Mouse (Mus musculus): ENCODE measurements at regions not wholly inside any gene's neighbourhood (a gene's known extent, or its start where the extent isn't known, plus 50 kb on each side); places are given as distances from the start of the nearest gene placed in this dataset.
"Not testable (repeated sequence)": the region's sequence is repeated elsewhere in the genome, so short reads cannot be mapped to it uniquely, and the experiment has no call there.

DNA sequence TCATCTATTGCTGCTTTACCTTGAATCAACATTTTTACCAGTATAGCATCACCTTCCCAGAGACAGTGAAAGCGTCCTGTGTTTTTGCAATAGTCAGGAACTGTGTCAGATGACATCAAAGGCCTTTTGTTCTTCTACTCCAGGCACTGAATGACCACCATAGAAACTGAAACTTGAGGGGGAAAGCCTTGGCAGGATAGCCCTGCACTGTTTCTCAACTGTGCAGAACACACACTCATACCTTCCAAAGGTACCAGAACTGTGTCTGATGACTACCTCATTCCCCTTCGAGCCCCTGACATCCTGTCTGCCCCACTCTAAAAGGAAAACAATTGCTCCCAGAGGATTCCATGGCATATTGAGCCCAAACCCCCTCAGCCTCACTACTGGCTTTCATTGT lies 134.3 kb downstream of the Tomm20 start:
- not testable (repeated sequence) for H3K27ac ChIP-seq (replicated peaks); H3K4me3 ChIP-seq; H3K9ac ChIP-seq (replicated peaks); H3K9me3 ChIP-seq; H3K27me3 ChIP-seq; ATAC-seq (ENCODE audit: low FRiP score, low read depth); H3K4me1 ChIP-seq; H3K36me3 ChIP-seq; H3K4me2 ChIP-seq (replicated peaks)
- 68% methylated on average over 2 of the region's 2 CpGs for WGBS

DNA sequence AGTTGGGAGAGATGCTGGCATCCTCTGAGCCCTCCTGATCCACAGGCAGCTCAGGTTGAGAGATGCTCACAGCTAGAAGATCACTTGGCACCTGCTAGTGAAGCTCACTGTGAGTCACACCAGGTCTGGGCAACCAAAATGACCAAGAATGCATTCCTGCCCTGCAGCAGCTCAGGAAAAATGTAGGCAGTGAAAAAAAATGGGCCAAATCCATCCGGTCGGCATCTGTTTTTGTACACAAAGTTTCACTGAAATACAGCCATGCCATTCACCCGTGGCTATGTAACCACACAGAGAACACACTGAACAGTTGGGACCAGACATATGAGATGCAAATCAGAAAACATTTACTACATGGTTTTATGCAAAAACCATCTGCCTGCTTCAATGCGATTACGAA lies 135.1 kb downstream of the Tomm20 start:
- no peak for ATAC-seq (ENCODE audit: low FRiP score, low read depth)
- H3K27me3 ChIP-seq: peaks cover 4% of the 10 kb centered on the region; the same call in 1 of the 2 replicates
- WGBS: 92% methylated on average over 5 of the region's 5 CpGs
- no peaks in the 10 kb centered on the region for H3K36me3 ChIP-seq
- no peak overlapping the region for H3K4me2 ChIP-seq (replicated peaks)
- no peaks in the 10 kb centered on the region for H3K4me1 ChIP-seq
- H3K9ac ChIP-seq (replicated peaks): no peak overlapping the region
- no peak overlapping the region for H3K27ac ChIP-seq (replicated peaks)
- H3K9me3 ChIP-seq: peaks cover 10% of the 10 kb centered on the region
- H3K4me3 ChIP-seq: no peak overlapping the region

DNA sequence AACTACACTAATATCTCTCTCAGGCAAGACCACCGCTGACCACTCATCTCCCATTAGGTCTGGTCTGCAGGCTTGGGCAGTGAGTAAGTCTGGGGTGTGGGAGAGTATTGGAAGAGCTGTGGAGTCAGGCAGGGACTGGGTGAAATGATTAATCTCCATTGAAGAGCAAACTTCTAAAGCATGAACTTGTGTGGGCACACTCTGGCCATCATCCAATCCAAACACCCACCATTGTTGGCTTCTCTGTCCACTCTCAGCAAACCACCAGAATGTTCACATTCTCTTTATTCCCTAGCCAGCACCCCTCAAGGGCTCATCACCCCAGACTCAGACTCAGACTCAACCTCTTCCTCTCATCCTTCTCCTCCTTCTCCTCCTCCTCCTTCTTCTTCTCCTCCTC lies 136.3 kb downstream of the Tomm20 start:
- no peaks in the 10 kb centered on the region for H3K36me3 ChIP-seq
- H3K4me1 ChIP-seq: no peaks in the 10 kb centered on the region
- peaks cover 10% of the 10 kb centered on the region for H3K9me3 ChIP-seq
- no peak for ATAC-seq (ENCODE audit: low FRiP score, low read depth)
- no peak overlapping the region for H3K4me2 ChIP-seq (replicated peaks)
- no peak overlapping the region for H3K4me3 ChIP-seq
- H3K27me3 ChIP-seq: peaks cover 4% of the 10 kb centered on the region; the same call in 1 of the 2 replicates
- 95% methylated on average over 1 of the region's 1 CpGs for WGBS
- no peak overlapping the region for H3K27ac ChIP-seq (replicated peaks)
- H3K9ac ChIP-seq (replicated peaks): no peak overlapping the region

DNA sequence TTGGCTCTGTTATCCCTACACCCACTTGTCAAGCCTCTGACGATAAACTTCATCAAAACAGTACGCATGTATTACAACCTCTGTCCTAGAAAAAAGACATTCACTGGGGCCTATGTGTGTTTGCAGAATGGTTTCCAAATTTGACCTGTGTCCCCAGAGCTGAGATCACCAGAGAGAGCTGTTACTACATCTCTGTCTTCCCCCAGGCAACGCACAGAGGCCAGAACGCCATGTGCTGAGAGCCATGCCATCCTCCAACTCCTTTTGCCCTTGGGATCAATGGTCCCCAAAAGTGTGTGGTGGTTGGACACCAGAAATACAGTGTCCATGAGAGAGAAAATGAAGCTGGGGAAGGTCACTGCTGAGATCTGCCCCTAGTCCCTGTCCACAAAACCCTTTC lies 137.1 kb downstream of the Tomm20 start:
- H3K9me3 ChIP-seq: peaks cover 8% of the 10 kb centered on the region
- H3K27ac ChIP-seq (replicated peaks): no peak overlapping the region
- WGBS: 93% methylated on average over 4 of the region's 4 CpGs
- no peak overlapping the region for H3K9ac ChIP-seq (replicated peaks)
- H3K27me3 ChIP-seq: peaks cover 4% of the 10 kb centered on the region; the same call in 1 of the 2 replicates
- H3K4me1 ChIP-seq: no peaks in the 10 kb centered on the region
- no peak overlapping the region for H3K4me3 ChIP-seq
- ATAC-seq (ENCODE audit: low FRiP score, low read depth): no peak
- no peak overlapping the region for H3K4me2 ChIP-seq (replicated peaks)
- H3K36me3 ChIP-seq: no peaks in the 10 kb centered on the region

DNA sequence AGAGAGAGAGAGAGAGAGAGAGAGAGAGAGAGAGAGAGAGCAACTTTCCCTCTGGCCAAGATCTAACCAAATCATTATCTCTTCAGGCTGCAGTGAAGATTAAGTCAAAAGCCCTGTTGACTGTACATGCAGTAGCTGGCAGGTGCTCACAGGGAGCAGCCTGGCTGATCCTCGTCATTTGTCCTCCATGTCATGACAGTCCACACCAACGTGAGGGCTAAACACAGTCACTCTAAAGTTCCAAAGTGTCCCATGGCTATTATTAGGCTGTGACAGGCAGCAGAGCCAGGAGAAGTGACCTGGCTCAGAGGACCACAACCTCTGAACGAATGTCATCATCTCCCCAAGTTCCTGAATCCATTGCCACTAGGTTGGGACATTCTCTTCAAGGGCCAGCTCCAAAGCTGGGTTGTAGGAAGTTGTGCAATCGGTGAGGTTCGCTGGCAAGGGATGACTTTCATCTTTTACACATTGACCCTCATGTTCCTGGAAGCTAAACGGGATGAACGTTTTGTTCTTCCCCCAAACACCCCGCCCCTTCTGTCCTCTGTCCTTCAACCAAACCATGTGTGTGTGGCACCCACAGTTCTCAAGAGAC lies 138.4 kb downstream of the Tomm20 start:
- H3K4me1 ChIP-seq: no peaks in the 10 kb centered on the region
- H3K27me3 ChIP-seq: peaks cover 4% of the 10 kb centered on the region; the same call in 1 of the 2 replicates
- H3K4me2 ChIP-seq (replicated peaks): no peak overlapping the region
- H3K9me3 ChIP-seq: no peaks in the 10 kb centered on the region
- H3K36me3 ChIP-seq: no peaks in the 10 kb centered on the region
- WGBS: 85% methylated on average over 8 of the region's 8 CpGs
- no peak overlapping the region for H3K27ac ChIP-seq (replicated peaks)
- no peak overlapping the region for H3K9ac ChIP-seq (replicated peaks)
- H3K4me3 ChIP-seq: no peak overlapping the region
- ATAC-seq (ENCODE audit: low FRiP score, low read depth): no peak

DNA sequence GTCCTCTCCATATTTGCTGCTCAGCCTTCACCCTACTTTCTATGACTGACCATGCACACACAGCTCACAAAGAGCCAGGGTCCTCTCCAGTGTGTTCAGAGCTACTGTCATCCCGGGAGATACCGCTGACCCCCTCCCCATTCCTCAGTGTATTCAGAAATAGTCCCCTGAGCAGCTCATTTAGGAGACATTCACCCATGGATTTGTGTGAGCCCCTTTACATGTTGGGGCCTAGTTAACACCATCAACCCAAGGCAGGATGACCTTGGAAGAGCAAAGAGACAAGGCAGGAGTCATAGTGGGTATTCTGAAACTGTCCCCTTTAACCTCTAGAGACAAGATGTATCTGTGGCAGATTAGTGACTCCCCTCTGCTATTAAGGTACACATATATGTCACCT lies 139.1 kb downstream of the Tomm20 start:
- H3K27ac ChIP-seq (replicated peaks): no peak overlapping the region
- no peak for ATAC-seq (ENCODE audit: low FRiP score, low read depth)
- no peak overlapping the region for H3K4me3 ChIP-seq
- H3K4me2 ChIP-seq (replicated peaks): no peak overlapping the region
- H3K9me3 ChIP-seq: no peaks in the 10 kb centered on the region
- H3K4me1 ChIP-seq: no peaks in the 10 kb centered on the region
- H3K27me3 ChIP-seq: peaks cover 4% of the 10 kb centered on the region; the same call in 1 of the 2 replicates
- no peaks in the 10 kb centered on the region for H3K36me3 ChIP-seq
- H3K9ac ChIP-seq (replicated peaks): no peak overlapping the region
- 93% methylated on average over 2 of the region's 2 CpGs for WGBS

DNA sequence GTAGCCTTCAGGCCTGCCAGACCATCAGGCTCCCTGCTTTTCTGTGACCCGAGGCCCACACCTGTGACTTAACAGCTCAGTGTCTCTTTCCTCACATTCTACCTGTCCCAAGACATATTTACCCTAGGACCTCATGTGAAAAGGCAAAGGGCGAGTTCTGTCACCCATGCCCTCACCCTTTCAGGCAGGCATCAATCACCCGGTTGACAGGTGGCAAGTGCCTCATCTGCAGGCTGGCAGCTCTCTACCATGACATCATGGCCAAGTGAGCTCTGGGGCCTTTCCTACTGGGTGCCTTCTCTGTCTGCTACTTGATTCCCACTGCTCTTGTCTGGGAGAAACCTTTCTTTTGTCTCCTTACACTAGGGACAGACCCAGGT lies 139.5 kb downstream of the Tomm20 start:
- Histone ChIP-seq H3K36me3 (no peaks in the 10 kb centered on the region), H3K9me3 (no peaks in the 10 kb centered on the region), H3K9ac (replicated peaks) (no peak overlapping the region), H3K27ac (replicated peaks) (no peak overlapping the region), H3K4me1 (no peaks in the 10 kb centered on the region), H3K27me3 (peaks cover 4% of the 10 kb centered on the region; the same call in 1 of the 2 replicates), H3K4me2 (replicated peaks) (no peak overlapping the region), H3K4me3 (no peak overlapping the region)
- 80% methylated on average over 3 of the region's 3 CpGs for WGBS
- ATAC-seq (ENCODE audit: low FRiP score, low read depth): no peak

DNA sequence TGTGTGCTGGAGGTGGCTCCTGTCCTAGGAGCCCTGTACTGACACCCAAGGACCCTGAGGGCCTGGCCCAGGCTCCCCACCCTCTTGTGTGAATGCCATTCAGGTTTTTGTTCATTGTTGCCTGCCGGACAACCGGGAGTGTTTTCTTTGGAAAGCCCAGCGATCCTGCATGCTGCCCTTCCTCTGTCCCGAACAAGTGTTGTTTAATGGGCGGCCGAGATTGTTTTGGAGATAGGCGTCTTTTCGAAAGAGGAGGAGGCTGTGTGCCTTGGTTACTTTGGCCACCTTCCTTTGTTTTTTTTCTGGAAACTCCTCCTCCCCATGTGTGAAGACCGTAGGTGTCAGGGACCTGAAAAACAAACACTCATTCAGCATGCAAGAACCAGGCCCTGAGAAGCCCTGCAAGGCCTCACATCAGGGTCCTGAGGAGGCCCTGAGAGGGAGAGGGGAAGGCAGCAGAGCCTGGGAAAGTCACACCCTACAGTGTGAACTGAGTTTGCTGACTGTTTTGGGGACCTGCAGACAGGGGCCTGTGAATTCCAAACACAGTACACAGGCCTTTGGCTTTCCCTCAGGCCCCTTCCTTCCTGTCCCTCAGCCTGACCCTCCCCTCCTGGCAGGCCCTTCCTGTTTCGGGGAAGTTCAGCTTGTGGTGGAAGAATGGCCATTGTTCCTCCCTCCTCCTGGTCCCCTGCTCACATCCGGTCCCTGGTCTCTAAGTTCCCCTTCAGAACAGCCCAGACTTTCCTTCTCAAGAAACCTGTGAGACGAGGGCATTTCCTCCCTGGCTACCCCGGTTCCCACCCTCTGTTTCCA lies 140.1 kb downstream of the Tomm20 start:
- H3K27ac ChIP-seq (replicated peaks): no peak overlapping the region
- 71% methylated on average over 13 of the region's 13 CpGs for WGBS
- ATAC-seq (ENCODE audit: low FRiP score, low read depth): no peak

DNA sequence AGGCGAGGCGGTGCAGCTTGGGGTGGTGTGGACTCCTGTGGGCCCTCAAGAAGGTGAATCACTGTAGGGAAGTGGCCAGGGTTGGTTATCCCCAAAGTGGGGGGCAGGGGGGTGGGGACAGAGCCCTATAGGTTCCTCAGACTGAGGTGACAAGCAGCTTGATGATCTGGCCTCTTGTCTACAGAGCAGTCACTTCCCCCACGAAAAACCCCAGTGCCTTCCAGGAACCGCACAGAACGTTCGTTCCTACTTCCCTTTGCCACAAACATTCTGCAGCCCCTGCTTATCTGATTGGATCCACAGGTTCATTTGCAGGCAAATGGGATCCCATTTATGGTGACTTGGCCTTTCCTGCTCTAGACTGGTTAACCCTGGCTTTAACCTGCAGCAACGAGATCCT lies 141.5 kb downstream of the Tomm20 start:
- Histone ChIP-seq H3K9ac (replicated peaks) (no peak overlapping the region), H3K9me3 (no peaks in the 10 kb centered on the region), H3K36me3 (no peaks in the 10 kb centered on the region), H3K27me3 (no peaks in the 10 kb centered on the region; the same call in 1 of the 2 replicates), H3K27ac (replicated peaks) (no peak overlapping the region), H3K4me2 (replicated peaks) (no peak overlapping the region), H3K4me3 (no peak overlapping the region), H3K4me1 (no peaks in the 10 kb centered on the region)
- ATAC-seq (ENCODE audit: low FRiP score, low read depth): no peak
- WGBS: 86% methylated on average over 7 of the region's 7 CpGs

More for the DNA sequence above, 140.1 kb downstream of the Tomm20 start:
- Histone ChIP-seq H3K4me2 (replicated peaks) (no peak overlapping the region), H3K27me3 (peaks cover 4% of the 10 kb centered on the region; the same call in 1 of the 2 replicates), H3K4me1 (no peaks in the 10 kb centered on the region), H3K36me3 (no peaks in the 10 kb centered on the region), H3K9ac (replicated peaks) (no peak overlapping the region), H3K9me3 (no peaks in the 10 kb centered on the region), H3K4me3 (no peak overlapping the region)

DNA sequence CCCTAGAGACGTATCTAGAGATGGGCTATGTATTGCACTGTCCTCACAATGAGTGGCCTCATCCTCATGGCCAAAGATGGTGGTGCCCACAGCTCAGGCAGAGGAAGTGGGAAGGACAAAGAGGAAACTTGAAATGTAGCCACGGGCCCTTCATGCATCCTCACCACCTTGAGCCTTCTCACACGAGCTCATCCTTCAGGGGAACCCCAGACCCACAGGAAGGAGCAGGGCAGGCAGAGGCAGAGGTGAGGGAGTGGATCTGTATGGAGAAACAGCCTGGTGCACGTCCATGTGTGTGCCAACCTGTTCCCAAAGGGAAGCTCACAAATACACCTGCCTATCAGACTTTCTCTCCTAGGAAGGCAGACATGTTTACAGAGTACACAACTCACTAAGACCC lies 143.0 kb downstream of the Tomm20 start:
- no peak for ATAC-seq (ENCODE audit: low FRiP score, low read depth)
- Histone ChIP-seq H3K27ac (replicated peaks) (no peak overlapping the region), H3K4me3 (no peak overlapping the region), H3K9ac (replicated peaks) (no peak overlapping the region), H3K27me3 (no peaks in the 10 kb centered on the region; the same call in 1 of the 2 replicates), H3K9me3 (no peaks in the 10 kb centered on the region), H3K36me3 (no peaks in the 10 kb centered on the region), H3K4me2 (replicated peaks) (no peak overlapping the region), H3K4me1 (no peaks in the 10 kb centered on the region)
- WGBS: 68% methylated on average over 4 of the region's 4 CpGs

DNA sequence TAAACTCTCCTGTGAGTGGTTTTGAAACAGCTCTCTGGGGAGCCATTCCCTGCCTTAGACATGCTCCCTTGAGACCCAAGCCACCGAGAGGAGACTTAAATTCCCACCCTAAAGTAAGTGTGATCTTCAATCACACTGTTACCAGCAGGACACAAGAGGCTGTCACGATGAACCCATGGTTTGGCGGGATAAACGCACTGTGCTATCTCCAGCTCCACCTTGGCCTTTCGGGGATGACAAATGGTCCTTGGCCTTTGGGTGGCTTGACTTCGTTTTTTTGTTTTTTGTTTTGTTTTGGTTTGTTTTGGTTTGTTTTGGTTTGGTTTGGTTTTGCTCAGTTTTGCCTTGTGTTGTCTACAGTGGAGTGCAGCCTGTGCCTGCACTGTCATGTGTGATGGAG lies 144.7 kb downstream of the Tomm20 start:
- no peak for ATAC-seq (ENCODE audit: low FRiP score, low read depth)
- Histone ChIP-seq H3K9ac (replicated peaks) (no peak overlapping the region), H3K27ac (replicated peaks) (no peak overlapping the region), H3K4me3 (no peak overlapping the region), H3K4me1 (no peaks in the 10 kb centered on the region), H3K36me3 (no peaks in the 10 kb centered on the region), H3K27me3 (no peaks in the 10 kb centered on the region), H3K4me2 (replicated peaks) (no peak overlapping the region), H3K9me3 (no peaks in the 10 kb centered on the region)
- 78% methylated on average over 6 of the region's 6 CpGs for WGBS

DNA sequence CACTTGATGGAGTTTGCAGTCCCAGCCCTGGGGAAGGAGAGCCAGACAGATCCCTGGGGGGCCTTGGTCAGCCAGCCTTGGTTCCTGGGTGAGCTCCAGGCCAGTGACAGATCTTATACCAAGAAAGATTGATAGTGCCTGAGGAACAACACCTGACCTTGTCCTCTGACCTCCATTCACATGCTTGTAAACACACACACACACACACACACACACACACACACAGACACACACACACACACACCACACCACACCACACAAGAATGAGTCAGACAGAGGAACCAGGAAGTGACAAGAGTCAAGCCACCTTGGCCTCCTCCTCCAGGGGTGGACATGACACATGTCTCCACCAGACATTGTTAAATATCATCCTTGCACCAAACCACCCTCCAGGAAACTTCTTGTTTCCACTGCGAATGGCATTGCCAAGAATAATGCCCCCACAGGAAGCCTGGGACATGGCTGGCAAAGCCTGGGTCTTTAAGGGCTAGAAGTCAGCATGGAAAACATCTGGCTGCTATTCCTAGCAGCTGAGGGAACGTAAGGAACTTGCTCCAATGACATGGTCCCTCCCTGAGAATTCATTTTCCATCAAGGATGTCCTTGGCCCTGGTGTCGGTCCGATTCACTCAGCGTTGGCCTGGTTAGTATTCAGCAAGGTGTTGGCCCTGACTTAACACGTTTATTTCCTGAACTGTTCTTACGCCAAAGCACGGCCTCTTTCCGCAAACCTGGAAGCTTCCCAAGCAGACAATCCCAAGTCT lies 147.9 kb downstream of the Tomm20 start:
- Histone ChIP-seq H3K27me3 (no peaks in the 10 kb centered on the region), H3K27ac (replicated peaks) (no peak overlapping the region), H3K4me3 (no peak overlapping the region), H3K4me2 (replicated peaks) (no peak overlapping the region), H3K9ac (replicated peaks) (no peak overlapping the region), H3K36me3 (no peaks in the 10 kb centered on the region), H3K4me1 (no peaks in the 10 kb centered on the region), H3K9me3 (no peaks in the 10 kb centered on the region)
- 83% methylated on average over 9 of the region's 9 CpGs for WGBS
- ATAC-seq (ENCODE audit: low FRiP score, low read depth): no peak
